Mouse (Mus musculus): Measurements from ENCODE around the gene Lamp5.

- TF ChIP-seq CTCF (IDR thresholded peaks at IDR 0.05; ENCODE audit: low read depth, low read length): no peak
- TF ChIP-seq POLR2A (IDR thresholded peaks at IDR 0.05; ENCODE audit: borderline replicate concordance, low read depth, low read length): no peak
Measured at GRCm38 (mm10) chr2:136108124-136109037, 56.3 kb downstream of the Lamp5 start.
